Mouse (Mus musculus): ENCODE data around the gene Ube2e3.
A peak's percentile ranks its signal among the peaks of the same experiment; 100 is the strongest.

Ube2e3 gene

GRCm38 (mm10) chr2:78882743-78883433 is 15.0 kb downstream of the Ube2e3 start:
- no peak for DNase-seq

DNA sequence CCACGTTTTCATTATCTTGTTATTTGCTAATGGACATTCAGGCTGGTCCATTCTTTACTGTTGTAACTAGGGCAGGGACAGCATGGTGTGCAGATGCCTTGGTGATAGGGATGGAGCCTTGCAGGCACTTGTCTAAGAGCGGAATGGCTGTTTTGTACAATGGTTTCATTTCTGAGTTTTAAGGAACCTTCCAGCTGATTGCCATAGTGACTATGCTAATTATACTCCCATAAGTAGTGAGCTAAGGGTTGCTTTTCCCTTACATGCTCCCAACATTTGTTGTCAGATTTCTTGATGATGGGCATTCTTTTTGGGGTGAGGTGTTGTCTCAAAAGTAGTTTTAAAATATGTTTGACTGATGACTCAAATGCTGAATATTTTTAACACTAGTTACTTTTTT is 18.5 kb downstream of the Ube2e3 start:
- DNase-seq, result no peak

GRCm38 (mm10) chr2:78888190-78888589 is 20.3 kb downstream of the Ube2e3 start:
- DNase-seq, result no peak

DNA sequence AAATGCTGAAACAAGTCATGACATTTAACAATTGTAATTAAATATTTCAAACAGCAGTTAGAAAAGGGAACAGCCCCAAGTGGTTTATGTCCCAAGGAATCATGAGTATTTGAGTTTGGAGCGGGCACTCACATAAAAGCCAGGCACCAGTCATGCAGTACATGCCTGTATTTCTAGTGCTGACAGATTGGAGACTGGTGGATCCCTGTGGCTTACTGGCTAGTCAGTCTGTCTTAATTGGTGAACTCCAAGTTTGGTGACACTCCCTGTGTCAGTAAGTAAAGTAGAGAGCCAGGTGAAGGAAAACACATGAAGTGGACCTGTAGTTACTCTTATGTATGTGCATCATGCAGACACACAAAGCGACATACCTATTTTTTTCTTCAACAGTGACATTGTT is 27.3 kb downstream of the Ube2e3 start:
- DNase-seq, result no peak

- DNase-seq, result no peak
Observed at GRCm38 (mm10) chr2:78905916-78906315, 38.0 kb downstream of the Ube2e3 start.

DNA sequence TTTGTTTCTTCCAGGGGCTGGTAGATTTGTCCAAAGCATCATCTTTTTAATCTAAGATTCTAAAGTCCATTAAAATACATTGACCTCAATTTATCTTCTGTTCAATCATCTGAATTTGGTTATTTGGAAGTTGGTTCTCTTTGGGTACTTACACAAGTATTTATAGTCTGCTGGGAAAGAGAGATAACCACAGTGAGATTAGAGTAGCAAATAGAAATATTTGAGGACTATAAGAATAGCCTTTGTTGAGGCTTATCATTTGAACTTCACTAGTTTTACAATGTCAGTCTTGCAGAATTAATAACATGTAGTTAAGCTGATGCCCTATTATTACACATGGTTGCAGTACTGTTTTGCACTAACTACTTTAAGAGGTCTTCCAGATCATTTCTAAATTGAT is 43.6 kb downstream of the Ube2e3 start:
- no peak for DNase-seq

- no peak for DNase-seq
Observed at GRCm38 (mm10) chr2:78914861-78915260, 46.9 kb downstream of the Ube2e3 start.

GRCm38 (mm10) chr2:78922980-78923674 is 55.2 kb downstream of the Ube2e3 start:
- DNase-seq, result no peak

- DNase-seq, result no peak
Observed at GRCm38 (mm10) chr2:78925807-78926206, 57.9 kb downstream of the Ube2e3 start.

GRCm38 (mm10) chr2:78927625-78928024 is 59.7 kb downstream of the Ube2e3 start:
- DNase-seq, result no peak

DNA sequence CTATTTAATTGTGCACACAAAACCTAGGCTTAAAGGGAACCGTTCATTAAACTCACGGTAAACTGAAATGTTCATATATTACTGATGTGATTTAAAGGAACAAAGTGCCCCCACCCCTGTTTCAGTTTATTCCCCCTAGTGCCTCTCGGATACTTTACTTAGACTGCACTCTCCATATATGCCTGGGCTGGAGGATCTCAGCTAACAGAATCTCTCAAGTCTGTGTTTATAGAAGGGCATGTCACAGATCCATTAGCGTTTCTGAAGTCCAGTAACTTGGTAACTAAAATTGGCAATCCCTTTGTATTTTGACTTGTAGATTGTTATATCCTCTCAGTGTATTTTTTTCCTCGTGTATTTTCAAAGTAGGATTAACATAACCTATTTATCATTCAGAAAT is 60.2 kb downstream of the Ube2e3 start:
- no peak for DNase-seq

- DNase-seq, result no peak
Observed at GRCm38 (mm10) chr2:78931358-78931757, 63.4 kb downstream of the Ube2e3 start.

DNA sequence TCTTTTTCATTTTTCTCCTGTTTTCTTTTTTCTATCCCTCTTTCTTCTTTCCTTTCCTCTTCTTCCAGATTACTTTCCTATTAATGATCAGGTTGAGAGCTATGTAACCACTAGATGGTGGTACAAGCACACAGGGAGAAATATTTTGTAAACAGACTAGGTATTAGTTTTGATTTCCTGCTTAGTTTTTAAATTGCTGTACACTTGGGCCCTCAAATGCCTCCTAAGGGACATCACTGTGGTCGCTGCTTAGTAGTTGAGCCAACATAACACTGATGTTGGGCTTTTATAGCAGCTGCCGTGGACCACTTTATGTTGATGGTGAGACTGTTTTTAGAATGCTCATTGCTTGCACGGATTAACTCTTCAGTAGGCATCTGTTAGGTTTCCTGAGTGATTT is 91.5 kb downstream of the Ube2e3 start:
- DNase-seq, result peak; percentile 11

GRCm38 (mm10) chr2:78960288-78960687 is 92.4 kb downstream of the Ube2e3 start:
- no peak for DNase-seq

DNA sequence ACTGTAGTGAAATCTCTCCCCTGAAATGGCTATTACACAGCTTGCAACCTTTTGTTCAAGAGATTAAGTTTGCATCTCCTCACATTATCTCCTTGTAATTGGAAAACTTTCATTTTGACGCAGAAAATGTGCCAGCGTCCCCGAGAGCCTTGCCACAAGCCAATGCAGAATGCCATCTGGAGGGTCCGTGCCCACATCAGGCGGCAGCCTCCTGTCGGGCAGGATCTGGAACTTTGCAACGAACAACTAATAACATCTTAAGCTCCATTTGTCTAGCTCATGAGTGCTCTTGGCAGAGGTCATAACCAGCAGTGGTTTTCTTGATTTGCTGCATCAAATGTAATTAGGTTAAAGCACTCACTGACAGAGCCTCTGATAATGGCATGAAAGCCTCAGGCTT is 93.1 kb downstream of the Ube2e3 start:
- DNase-seq, result no peak

DNA sequence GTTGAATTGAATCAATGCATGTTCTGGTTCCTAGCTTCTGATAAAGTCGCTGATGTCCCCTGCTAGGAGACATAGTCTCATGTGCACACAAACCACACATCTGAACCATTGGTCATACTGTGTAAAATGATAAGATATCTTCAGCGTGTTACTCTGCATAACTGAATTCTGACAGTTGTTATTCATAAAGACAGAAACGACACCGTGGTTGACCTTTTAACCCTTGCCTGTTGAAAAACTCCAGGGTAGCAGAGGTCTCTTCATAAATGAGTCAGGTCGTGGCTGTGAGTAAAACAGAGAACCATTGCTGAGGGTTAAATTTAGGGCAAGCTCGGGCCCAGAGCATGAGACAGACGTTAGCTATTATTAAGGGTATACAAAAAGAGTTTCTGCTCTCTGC is 93.7 kb downstream of the Ube2e3 start:
- no peak for DNase-seq

DNA sequence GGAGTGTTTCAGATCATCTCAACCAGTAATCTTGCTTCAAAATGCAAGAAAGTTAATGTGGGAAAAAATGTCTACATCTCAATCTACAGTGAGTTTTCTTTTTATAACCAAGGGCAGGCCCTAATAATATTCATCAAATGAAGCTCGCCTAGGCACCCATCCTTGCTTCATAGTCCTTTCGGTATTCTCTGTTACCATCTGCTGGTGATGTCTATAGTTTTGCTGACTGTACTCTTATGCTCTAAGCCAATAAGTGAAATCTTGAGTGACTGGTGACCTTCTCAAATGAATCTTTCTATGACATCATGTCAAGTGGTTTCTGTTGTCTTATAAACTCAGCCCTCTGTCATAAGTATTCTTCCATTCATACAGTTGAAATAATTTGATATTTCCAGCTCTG is 97.1 kb downstream of the Ube2e3 start:
- DNase-seq, result no peak

- DNase-seq, result no peak
Observed at GRCm38 (mm10) chr2:78965396-78965795, 97.5 kb downstream of the Ube2e3 start.

GRCm38 (mm10) chr2:78970088-78970487 is 102.2 kb downstream of the Ube2e3 start:
- DNase-seq, result no peak
